Comparison of ENCODE assay signal across 9 mouse cellular contexts in the genomic region with DNA sequence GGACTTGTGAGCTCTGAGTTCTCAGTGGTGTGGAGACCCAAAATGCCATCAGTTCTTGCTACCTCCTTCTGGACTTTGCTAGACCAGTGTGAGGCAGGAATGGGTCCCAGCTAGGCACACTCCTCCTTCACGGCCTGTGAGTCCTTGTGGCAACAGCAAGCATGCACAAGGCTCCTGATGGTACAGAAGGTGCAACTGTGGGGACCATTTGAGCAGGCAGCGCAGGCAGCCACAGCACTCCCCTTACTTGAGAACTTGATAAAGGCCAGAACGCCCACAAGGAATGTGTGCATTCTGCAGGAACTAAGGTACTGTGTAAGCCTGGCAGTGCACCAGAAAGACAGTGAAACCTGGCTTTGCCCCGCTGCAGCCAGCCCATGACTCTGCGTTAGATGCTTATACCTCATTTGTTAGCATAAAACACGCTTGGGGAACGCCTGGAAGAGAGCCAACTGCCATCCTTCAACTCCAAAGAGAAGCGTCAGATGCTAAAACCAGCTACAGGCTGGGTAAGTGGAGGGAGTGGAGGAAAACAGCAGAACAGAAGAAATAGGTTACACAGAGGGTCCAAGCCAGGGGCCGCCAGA. TPM values are rescaled to one million over a fixed set of nuclear protein-coding genes. Genes with fewer than 3 reads are reported as not detected.
DNase-seq lines count a peak whose midpoint lies in the region; ATAC-seq and TF ChIP-seq lines count a peak whose summit lies in the region.
"Had no signal": no experiment of that assay in that cellular context is flagged by ENCODE, and none has a peak within 500 bp of the region (broad histone marks: within the 10 kb centered on the region; RNA-seq: fewer than 3 reads in every experiment).

No protein-coding gene starts in this region.

- 49% methylated on average over 9 of the region's 9 CpGs for WGBS in forebrain, embryonic 15.5 days
- WGBS in forebrain, embryonic 10.5 days, result 95% methylated on average over 9 of the region's 9 CpGs
- 70% methylated on average over 9 of the region's 9 CpGs for WGBS in midbrain, postnatal 0 days
- 69% methylated on average over 9 of the region's 9 CpGs for WGBS in midbrain, embryonic 16.5 days
- 25% methylated on average over 9 of the region's 9 CpGs for WGBS in stomach, postnatal 0 days

- H3K27me3 ChIP-seq in forebrain, embryonic 15.5 days, result no peaks in the 10 kb centered on the region
- no peaks in the 10 kb centered on the region for H3K27me3 ChIP-seq in forebrain, embryonic 10.5 days (ENCODE audit: poor library complexity, severe bottlenecking)
- H3K27me3 ChIP-seq in midbrain, postnatal 0 days (ENCODE audit: insufficient read depth, low read length), result no peaks in the 10 kb centered on the region
- no peaks in the 10 kb centered on the region for H3K27me3 ChIP-seq in midbrain, embryonic 16.5 days (ENCODE audit: control insufficient read depth, insufficient read depth, low read depth, low read length)
- no peaks in the 10 kb centered on the region for H3K27me3 ChIP-seq in stomach, postnatal 0 days (ENCODE audit: control insufficient read depth, insufficient read depth, low read length)
- H3K27me3 ChIP-seq: neural tube, embryonic 12.5 days had no signal

- no peak for TF ChIP-seq EP300 in stomach, postnatal 0 days (optimal IDR thresholded peaks at IDR 0.05)

- no peak overlapping the region for H3K4me2 ChIP-seq in forebrain, embryonic 15.5 days (replicated peaks)
- no peak overlapping the region for H3K4me2 ChIP-seq in midbrain, postnatal 0 days (ENCODE audit: low read depth, low read length, poor library complexity, severe bottlenecking)
- no peak overlapping the region for H3K4me2 ChIP-seq in midbrain, embryonic 16.5 days (ENCODE audit: low read length)
- H3K4me2 ChIP-seq in stomach, postnatal 0 days (replicated peaks; ENCODE audit: low read depth), result no peak overlapping the region
- H3K4me2 ChIP-seq: neural tube, embryonic 12.5 days had no signal

- no peak overlapping the region for H3K9ac ChIP-seq in forebrain, embryonic 15.5 days (replicated peaks)
- H3K9ac ChIP-seq in midbrain, postnatal 0 days (replicated peaks; ENCODE audit: low read length, poor library complexity, severe bottlenecking), result no peak overlapping the region
- H3K9ac ChIP-seq in midbrain, embryonic 16.5 days (ENCODE audit: low read depth, low read length), result no peak overlapping the region
- H3K9ac ChIP-seq in stomach, postnatal 0 days (ENCODE audit: low read length), result no peak overlapping the region
- H3K9ac ChIP-seq: neural tube, embryonic 12.5 days had no signal

- peaks cover 11% of the 10 kb centered on the region; the same call in 1 of the 2 replicates for H3K4me1 ChIP-seq in forebrain, embryonic 15.5 days
- H3K4me1 ChIP-seq in forebrain, embryonic 10.5 days, result peaks cover 3% of the 10 kb centered on the region; the same call in 1 of the 2 replicates
- H3K4me1 ChIP-seq in midbrain, postnatal 0 days (ENCODE audit: insufficient read depth, low read length), result no peaks in the 10 kb centered on the region
- H3K4me1 ChIP-seq in midbrain, embryonic 16.5 days (ENCODE audit: control insufficient read depth, insufficient read depth, low read length), result peaks cover 2% of the 10 kb centered on the region
- no peaks in the 10 kb centered on the region for H3K4me1 ChIP-seq in stomach, postnatal 0 days (replicated peaks; ENCODE audit: control insufficient read depth, insufficient read depth)
- H3K4me1 ChIP-seq: neural tube, embryonic 12.5 days had no signal

- ATAC-seq in forebrain, embryonic 15.5 days (replicated peaks), result no peak
- no peak for ATAC-seq in midbrain, postnatal 0 days (ENCODE audit: low FRiP score)
- ATAC-seq in midbrain, embryonic 16.5 days, result no peak
- peak; percentile 43 for ATAC-seq in stomach, postnatal 0 days (ENCODE audit: low FRiP score, low TSS enrichment)

- no peak for TF ChIP-seq CTCF in midbrain, postnatal 0 days (IDR thresholded peaks at IDR 0.05)
- TF ChIP-seq CTCF in stomach, postnatal 0 days (IDR thresholded peaks at IDR 0.05; ENCODE audit: low read depth), result no peak

- DNase-seq in forebrain, embryonic 10.5 days (ENCODE audit: extremely low spot score, low spot score), result no peak
- peak; percentile 62 for DNase-seq in midbrain, postnatal 0 days (ENCODE audit: low spot score)
- DNase-seq in layer of hippocampus, postnatal 14 days (ENCODE audit: low spot score in 2 of 2), result peak; percentile 35 to 49
- DNase-seq in stomach, postnatal 0 days (ENCODE audit: low spot score), result peak; percentile 68
- DNase-seq in gastrocnemius, postnatal 14 days, result no peak
- no peak for DNase-seq in thymus, postnatal 4 days

- no peaks in the 10 kb centered on the region for H3K9me3 ChIP-seq in forebrain, embryonic 15.5 days
- peaks cover 12% of the 10 kb centered on the region; the same call in 1 of the 2 replicates for H3K9me3 ChIP-seq in forebrain, embryonic 10.5 days
- H3K9me3 ChIP-seq in midbrain, postnatal 0 days (ENCODE audit: low read length), result no peaks in the 10 kb centered on the region
- no peaks in the 10 kb centered on the region for H3K9me3 ChIP-seq in midbrain, embryonic 16.5 days (replicated peaks; ENCODE audit: control insufficient read depth, low read length, poor library complexity, severe bottlenecking)
- no peaks in the 10 kb centered on the region for H3K9me3 ChIP-seq in stomach, postnatal 0 days (ENCODE audit: control insufficient read depth, low read length)
- H3K9me3 ChIP-seq: neural tube, embryonic 12.5 days had no signal

- no peaks in the 10 kb centered on the region for H3K36me3 ChIP-seq in forebrain, embryonic 15.5 days
- H3K36me3 ChIP-seq in forebrain, embryonic 10.5 days (replicated peaks), result no peaks in the 10 kb centered on the region
- H3K36me3 ChIP-seq in midbrain, postnatal 0 days (ENCODE audit: insufficient read depth, low read length), result no peaks in the 10 kb centered on the region
- H3K36me3 ChIP-seq in midbrain, embryonic 16.5 days (ENCODE audit: control insufficient read depth, insufficient read depth, low read length), result no peaks in the 10 kb centered on the region
- H3K36me3 ChIP-seq in stomach, postnatal 0 days (ENCODE audit: control insufficient read depth, insufficient read depth, low read length), result no peaks in the 10 kb centered on the region
- H3K36me3 ChIP-seq: neural tube, embryonic 12.5 days had no signal

- H3K27ac ChIP-seq in forebrain, embryonic 15.5 days (replicated peaks), result 0 out of 2 replicates have a peak overlapping the region, but pooled peaks have one; percentile 2
- H3K27ac ChIP-seq in forebrain, embryonic 10.5 days, result no peak overlapping the region
- H3K27ac ChIP-seq in midbrain, postnatal 0 days (ENCODE audit: low read depth, low read length), result no peak overlapping the region
- H3K27ac ChIP-seq in midbrain, embryonic 16.5 days (ENCODE audit: low read length), result no peak overlapping the region
- H3K27ac ChIP-seq in stomach, postnatal 0 days (replicated peaks), result peak overlapping the region; percentile 56
- H3K27ac ChIP-seq: neural tube, embryonic 12.5 days had no signal

- intact Hi-C loops in gastrocnemius, postnatal 14 days (cut with DNase I; ENCODE audit: low total_unique reads), result no loop called here

- no peak overlapping the region for H3K4me3 ChIP-seq in forebrain, embryonic 15.5 days
- H3K4me3 ChIP-seq in forebrain, embryonic 10.5 days, result no peak overlapping the region
- H3K4me3 ChIP-seq in midbrain, postnatal 0 days (ENCODE audit: low read depth, low read length), result no peak overlapping the region
- no peak overlapping the region for H3K4me3 ChIP-seq in midbrain, embryonic 16.5 days (ENCODE audit: low read depth, low read length)
- H3K4me3 ChIP-seq in stomach, postnatal 0 days (ENCODE audit: low read depth, low read length), result no peak overlapping the region
- H3K4me3 ChIP-seq: neural tube, embryonic 12.5 days had no signal

RNA-seq across cellular contexts. Expression of gene Dnah17, which starts 19.8 kb away (rescaled TPM):
- polyA plus RNA-seq in forebrain, embryonic 15.5 days (2015; fragmentation: Nextera tagmentation; extraction: Ambion mirVana), result 0.27 TPM in 2 replicates
- polyA plus RNA-seq in forebrain, embryonic 10.5 days (2016; fragmentation: Nextera tagmentation; extraction: Ambion mirVana), result 0.18 and 0.27 TPM in 2 replicates
- 0.05 TPM in 2 replicates for total RNA-seq in midbrain, postnatal 0 days (2014; rRNA removed)
- polyA plus RNA-seq in midbrain, postnatal 0 days (2015; fragmentation: Nextera tagmentation; extraction: Ambion mirVana), result 0.15 and 0.20 TPM in 2 replicates
- polyA plus RNA-seq in midbrain, embryonic 16.5 days (2015; fragmentation: Nextera tagmentation; extraction: Ambion mirVana), result 0.20 and 0.35 TPM in 2 replicates
- total RNA-seq in layer of hippocampus, postnatal 14 days (2021), result under 1 TPM; 0.05 to 0.36 TPM
- 0.04 and 0.06 TPM in 2 replicates for polyA plus RNA-seq in stomach, postnatal 0 days (2015; fragmentation: Nextera tagmentation; extraction: Ambion mirVana)
- total RNA-seq in gastrocnemius, postnatal 14 days (2021), result under 1 TPM; 0.04 to 0.08 TPM

Comparison
In these comparisons a context has a peak if more than half of its experiments do, and no peak if none do; other contexts are left out.
1. H3K27ac ChIP-seq: peak in forebrain, embryonic 15.5 days (single experiment) and stomach, postnatal 0 days (single experiment); none in forebrain, embryonic 10.5 days (single experiment), midbrain, postnatal 0 days (single experiment) and midbrain, embryonic 16.5 days (single experiment).
2. DNase-seq: peak in midbrain, postnatal 0 days (single experiment), layer of hippocampus, postnatal 14 days (2 of 2) and stomach, postnatal 0 days (single experiment); none in forebrain, embryonic 10.5 days (single experiment), gastrocnemius, postnatal 14 days (single experiment) and thymus, postnatal 4 days (single experiment).